Mouse (Mus musculus): ENCODE measurements around the gene Muc1. TPM values are rescaled to one million over a fixed set of nuclear protein-coding genes. Genes with fewer than 3 reads are reported as not detected.
"Not testable (repeated sequence)": the region's sequence is repeated elsewhere in the genome, so short reads cannot be mapped to it uniquely, and the experiment has no call there.

Gene Muc1
- polyA plus RNA-seq, 1 experiment from 2014 or later, result 1.4 TPM

- no peak for DNase-seq (ENCODE audit: low spot score)
Observed at GRCm38 (mm10) chr3:89209731-89210130, 19.1 kb upstream of the Muc1 start.

DNA sequence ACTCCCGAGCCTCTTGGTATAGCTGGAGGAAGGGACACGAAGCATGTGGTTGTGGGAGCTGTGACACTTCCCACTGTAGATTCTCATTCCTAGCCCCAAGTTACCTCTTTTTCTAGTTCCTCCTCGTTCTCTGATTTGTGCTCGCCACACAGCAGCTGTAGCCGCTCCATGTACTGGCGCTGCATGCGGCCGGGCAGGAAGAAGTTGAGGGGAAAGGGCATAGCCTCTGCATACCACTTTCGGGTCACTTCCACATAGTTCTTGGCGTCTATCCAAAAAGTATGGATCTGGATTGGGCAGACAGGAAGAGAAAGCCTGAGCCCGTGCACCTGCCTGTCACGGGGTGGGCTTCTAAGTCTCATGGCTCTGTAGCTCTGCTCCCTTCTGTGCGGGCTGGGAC, 18.7 kb upstream of the Muc1 start:
- no peak for DNase-seq (ENCODE audit: low spot score)

DNA sequence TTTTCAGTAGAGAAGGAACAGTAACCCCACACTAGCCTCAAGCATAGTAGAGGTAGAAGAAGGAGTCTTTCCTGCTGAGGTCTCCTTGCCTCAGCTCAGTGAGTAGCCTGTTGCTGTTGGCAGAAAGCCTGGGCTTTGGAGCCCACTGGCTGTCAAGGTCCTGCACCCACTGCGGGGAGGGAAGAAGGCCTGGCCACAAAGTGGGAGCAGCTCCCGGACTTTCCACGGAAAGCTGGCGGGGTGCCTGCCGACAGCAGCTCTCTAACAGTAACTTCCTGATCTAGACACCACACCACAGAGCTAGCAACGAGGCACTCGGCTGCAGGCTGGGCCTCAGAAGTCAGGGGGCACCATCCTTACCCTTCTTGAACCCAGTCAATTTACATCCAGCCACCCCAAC, 18.1 kb upstream of the Muc1 start:
- no peak for DNase-seq (ENCODE audit: low spot score)

GRCm38 (mm10) chr3:89213803-89214530, 14.9 kb upstream of the Muc1 start:
- peak; percentile 86 for DNase-seq (ENCODE audit: low spot score)

DNA sequence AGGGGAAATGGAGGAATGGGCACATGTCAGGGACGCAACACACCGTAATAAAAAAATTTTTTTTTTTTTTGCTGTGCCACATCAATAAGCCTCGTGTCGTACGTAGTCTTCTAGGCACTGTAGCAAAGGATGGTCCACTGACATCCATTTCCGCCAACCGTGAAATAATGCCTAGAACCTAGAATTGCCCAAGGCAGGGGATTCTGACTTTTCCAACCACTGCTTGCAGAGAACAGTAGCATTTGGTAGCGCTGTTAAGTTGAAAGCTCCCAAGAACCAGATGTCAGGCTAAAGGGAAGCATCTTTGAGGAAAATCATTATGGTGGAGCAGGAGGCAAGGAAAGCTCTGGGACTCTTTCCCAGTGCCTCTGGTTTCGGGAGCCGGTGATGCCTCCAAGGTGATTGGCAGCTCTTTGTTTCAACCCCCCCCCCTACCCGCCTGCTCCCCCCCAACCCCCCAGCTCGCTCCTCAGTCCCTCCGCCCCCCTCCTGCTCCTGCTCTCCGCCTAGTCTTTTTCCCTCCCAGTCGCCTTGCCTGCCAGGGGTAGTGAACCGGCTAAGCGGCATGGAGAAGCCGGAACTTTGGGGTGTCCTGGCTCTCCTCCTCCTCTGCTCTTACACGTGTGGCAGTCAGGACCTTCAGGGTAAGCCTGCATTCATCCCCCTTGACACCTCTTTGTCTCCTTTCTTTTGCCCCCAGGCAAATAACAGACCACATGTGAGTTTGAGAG, 14.0 kb upstream of the Muc1 start, which contains the start of gene Thbs3:
Thbs3 (plus strand) TSS at position 500 of the 731 bp plus-strand sequence.
- DNase-seq (ENCODE audit: low spot score), result no peak

- peak; percentile 88 for DNase-seq (ENCODE audit: low spot score)
Observed at GRCm38 (mm10) chr3:89215853-89216252, 13.0 kb upstream of the Muc1 start.

- not testable (repeated sequence) for DNase-seq (ENCODE audit: low spot score)
Observed at GRCm38 (mm10) chr3:89216407-89216806, 12.4 kb upstream of the Muc1 start.

DNA sequence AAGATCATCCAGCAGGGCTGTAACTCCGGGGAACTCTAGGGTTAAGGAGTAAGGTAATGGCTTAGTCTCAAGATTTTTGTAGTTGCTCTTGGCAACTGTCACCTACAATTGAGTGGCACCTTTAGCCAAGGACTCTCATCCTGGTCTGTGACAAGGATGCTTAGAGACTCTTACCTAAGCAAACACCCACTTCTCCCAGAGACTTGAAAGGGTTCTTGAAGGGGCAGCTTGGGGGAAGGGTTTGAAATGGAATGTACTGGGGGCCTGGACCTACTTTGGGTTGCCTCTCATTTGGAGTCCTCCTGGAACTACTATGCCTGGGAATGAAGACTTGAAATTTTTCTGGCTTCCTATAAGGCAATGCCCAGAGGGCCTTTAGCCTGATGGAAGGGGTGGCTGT, 10.6 kb upstream of the Muc1 start:
- no peak for DNase-seq (ENCODE audit: low spot score)

- no peak for DNase-seq (ENCODE audit: low spot score)
Observed at GRCm38 (mm10) chr3:89219546-89219945, 9.3 kb upstream of the Muc1 start.

DNA sequence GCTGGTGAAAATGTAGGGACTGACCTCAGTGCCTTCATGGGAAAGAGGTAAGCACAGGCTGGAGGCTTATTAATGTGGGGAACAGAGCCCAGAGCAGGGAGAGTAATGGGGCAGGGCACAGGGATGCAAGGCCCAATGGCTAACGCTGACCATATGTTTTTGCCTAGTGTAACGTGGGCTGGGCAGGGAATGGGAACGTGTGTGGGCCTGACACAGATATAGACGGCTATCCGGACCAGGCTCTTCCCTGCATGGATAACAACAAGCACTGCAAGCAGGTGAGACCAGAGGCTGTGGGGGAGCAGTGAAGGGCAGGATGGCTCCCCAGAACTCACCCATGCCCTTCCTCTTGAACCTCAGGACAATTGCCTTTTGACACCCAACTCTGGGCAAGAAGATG, 7.7 kb upstream of the Muc1 start:
- DNase-seq (ENCODE audit: low spot score), result no peak

DNA sequence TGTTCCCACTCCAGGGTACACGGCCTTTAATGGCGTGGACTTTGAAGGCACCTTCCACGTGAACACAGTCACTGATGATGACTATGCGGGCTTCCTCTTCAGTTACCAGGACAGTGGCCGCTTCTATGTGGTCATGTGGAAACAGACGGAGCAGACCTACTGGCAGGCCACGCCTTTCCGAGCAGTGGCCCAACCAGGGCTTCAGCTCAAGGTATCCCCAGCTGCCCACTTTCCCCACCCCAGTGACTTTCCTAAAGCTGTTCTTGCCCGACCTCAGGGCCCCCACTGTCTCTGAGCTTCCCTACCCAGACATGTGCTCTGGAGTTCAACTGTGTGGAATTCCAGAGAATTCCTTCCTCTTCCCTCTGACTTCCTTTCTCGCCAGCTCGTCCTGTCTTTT, 4.1 kb upstream of the Muc1 start:
- DNase-seq (ENCODE audit: low spot score), result no peak

GRCm38 (mm10) chr3:89225321-89225815, 3.5 kb upstream of the Muc1 start:
- no peak for DNase-seq (ENCODE audit: low spot score)

GRCm38 (mm10) chr3:89225918-89226317, 2.9 kb upstream of the Muc1 start:
- DNase-seq (ENCODE audit: low spot score), result no peak

- DNase-seq (ENCODE audit: low spot score), result no peak
Observed at GRCm38 (mm10) chr3:89226361-89226760, 2.5 kb upstream of the Muc1 start.

DNA sequence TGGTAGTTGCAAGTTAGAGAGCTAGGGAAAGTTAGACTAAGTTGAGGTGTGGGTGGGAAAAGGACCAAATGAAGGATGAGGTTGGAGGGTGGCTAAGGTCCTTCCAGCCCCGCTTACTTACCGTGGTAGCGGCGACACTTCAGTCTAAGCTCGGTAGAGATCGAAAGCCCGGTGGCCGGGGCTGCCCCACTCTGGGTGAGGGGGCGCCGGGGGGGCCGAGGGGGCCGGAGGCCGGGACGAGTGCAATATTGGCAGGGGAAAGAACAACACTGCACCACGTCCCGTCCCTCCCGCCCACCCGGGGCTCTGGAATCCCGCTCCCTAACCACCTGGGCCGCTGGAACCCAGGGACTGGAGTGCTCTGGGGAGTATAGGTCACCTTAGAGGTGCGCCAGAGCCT, 2.0 kb upstream of the Muc1 start, which contains the start of gene Mtx1:
Mtx1 (minus strand) TSS at position 189 of the 400 bp plus-strand sequence.
- no peak for DNase-seq (ENCODE audit: low spot score)

DNA sequence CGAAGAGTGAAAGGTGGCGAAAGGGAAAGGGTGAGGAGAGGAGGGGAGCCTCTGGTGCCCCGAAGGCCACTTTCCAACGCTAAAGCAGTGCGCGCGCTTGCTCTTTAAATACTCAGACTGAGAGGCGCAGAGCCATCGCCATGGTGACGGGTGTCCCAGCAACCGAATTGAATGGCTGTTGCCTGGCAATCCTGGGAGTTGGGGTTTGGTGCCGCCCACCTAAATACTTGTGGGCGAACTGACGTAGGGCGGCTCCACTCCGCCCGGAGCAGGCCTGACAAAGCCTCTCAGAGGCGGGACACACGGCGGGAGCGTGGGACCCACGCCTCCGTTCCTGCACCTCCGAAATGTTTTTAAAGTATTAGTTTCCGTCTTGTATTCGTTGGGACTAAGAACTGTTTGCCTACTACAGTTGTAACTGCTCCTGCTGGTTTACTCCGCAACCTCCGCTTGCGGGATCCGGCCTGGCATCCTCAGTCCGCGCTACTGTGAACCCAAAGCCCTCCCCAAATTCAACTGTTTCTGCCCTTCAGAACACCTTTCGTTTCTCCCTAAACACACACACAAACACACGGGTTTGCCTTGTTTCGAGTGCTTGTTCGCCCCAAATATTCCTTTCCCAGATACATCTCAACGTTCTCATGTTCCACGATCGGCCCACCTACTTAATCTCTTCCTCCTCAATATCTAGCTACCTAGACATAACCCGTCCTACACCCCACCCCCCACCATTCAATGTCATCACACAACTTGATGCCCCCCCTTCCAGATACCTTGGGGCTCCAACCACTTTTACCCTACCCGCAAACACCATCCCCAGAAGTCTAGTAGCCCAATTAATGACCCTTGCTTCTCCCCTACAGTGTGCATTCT, 1.3 kb upstream of the Muc1 start:
- DNase-seq (ENCODE audit: low spot score), result peak; percentile 48

DNA sequence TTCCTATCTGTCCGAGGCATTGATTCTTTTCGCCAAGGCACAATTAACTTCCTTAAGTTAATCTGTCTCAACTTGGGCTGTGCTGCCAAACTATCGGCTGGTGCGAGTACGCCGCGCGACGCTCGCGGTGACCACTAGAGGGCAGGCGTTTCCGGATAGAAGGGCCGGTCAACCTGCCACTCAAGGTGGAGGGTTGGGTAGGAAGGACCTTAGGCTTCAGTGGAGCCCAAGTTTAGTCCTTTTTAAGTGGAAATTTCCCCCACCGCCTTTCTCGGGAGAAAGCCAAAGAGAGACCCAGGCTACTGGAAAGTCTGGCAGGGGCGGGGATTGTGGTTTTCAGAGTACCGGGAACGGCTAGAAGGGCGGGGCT, 692 bp upstream of the Muc1 start:
- peak; percentile 84 for DNase-seq (ENCODE audit: low spot score)

DNA sequence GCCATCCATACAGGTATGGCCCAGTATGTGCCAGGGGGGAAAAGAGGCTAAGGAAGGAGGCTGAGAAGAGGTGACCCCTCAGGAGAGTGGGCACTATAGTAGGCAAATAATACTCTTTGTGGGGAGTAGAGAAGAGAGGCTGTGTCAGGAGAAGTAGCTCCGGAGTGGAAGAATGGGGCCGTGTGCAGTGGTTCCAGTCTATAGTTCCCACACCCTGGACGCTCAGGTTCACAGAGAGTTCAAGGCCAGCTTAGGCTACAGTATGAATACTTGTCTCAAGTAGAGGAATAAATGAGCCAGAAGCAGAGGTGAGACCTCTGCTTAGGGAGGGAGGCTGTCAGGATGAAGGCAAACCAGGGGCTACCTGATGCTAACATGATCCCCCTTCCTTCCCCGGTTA, 419 bp downstream of the Muc1 start:
- DNase-seq (ENCODE audit: low spot score), result no peak

GRCm38 (mm10) chr3:89230561-89230960, 1.7 kb downstream of the Muc1 start:
- DNase-seq (ENCODE audit: low spot score), result no peak

GRCm38 (mm10) chr3:89231345-89231744, 2.5 kb downstream of the Muc1 start:
- no peak for DNase-seq (ENCODE audit: low spot score)

DNA sequence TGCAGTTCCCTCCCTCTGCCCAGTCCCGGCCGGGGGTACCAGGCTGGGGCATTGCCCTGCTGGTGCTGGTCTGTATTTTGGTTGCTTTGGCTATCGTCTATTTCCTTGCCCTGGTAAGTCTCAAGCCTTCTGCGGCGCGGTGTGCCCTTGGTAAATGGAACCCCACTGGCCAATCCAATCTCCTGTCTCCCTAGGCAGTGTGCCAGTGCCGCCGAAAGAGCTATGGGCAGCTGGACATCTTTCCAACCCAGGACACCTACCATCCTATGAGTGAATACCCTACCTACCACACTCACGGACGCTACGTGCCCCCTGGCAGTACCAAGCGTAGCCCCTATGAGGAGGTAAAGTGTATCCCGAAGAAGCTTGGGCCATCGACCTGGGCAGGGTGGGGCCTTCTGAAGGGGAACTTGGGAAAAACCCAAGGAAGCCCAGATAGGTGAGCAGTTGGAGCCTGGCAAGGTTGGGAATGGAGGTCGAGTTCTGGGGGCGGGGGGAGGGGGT, 3.0 kb downstream of the Muc1 start:
- no peak for DNase-seq (ENCODE audit: low spot score)
